Mouse (Mus musculus): ENCODE data around the gene Them5.

The Them5 gene

GRCm38 (mm10) chr3:94372641-94373040 is 30.7 kb downstream of the Them5 start, which contains the start of gene Rorc:
TSS of gene Rorc (plus strand) at chr3:94372794.
- DNase-seq: peak; percentile 88

- peak; percentile 70 for DNase-seq
Measured at GRCm38 (mm10) chr3:94373090-94373489, 31.2 kb downstream of the Them5 start.

- DNase-seq: peak; percentile 79
Measured at GRCm38 (mm10) chr3:94373597-94374011, 31.7 kb downstream of the Them5 start.

GRCm38 (mm10) chr3:94374636-94375035 is 32.7 kb downstream of the Them5 start:
- peak; percentile 85 for DNase-seq

- no peak for DNase-seq
Measured at GRCm38 (mm10) chr3:94375146-94375545, 33.2 kb downstream of the Them5 start.

GRCm38 (mm10) chr3:94375861-94376260 is 34.0 kb downstream of the Them5 start:
- DNase-seq: no peak

- no peak for DNase-seq
Measured at GRCm38 (mm10) chr3:94377028-94377923, 35.4 kb downstream of the Them5 start.

- no peak for DNase-seq
Measured at GRCm38 (mm10) chr3:94379831-94380510, 38.1 kb downstream of the Them5 start.

- DNase-seq: no peak
Measured at GRCm38 (mm10) chr3:94382308-94382707, 40.4 kb downstream of the Them5 start.

- no peak for DNase-seq
Measured at GRCm38 (mm10) chr3:94383476-94383875, 41.6 kb downstream of the Them5 start.

- DNase-seq: no peak
Measured at GRCm38 (mm10) chr3:94386671-94387070, 44.8 kb downstream of the Them5 start.

GRCm38 (mm10) chr3:94387391-94387790 is 45.5 kb downstream of the Them5 start:
- DNase-seq: no peak

- DNase-seq: no peak
Measured at GRCm38 (mm10) chr3:94388047-94388446, 46.1 kb downstream of the Them5 start.

GRCm38 (mm10) chr3:94389420-94389819 is 47.5 kb downstream of the Them5 start:
- DNase-seq: no peak

- DNase-seq: no peak
Measured at GRCm38 (mm10) chr3:94391001-94391400, 49.1 kb downstream of the Them5 start.

- no peak for DNase-seq
Measured at GRCm38 (mm10) chr3:94392128-94392527, 50.2 kb downstream of the Them5 start.

- no peak for DNase-seq
Measured at GRCm38 (mm10) chr3:94393049-94393448, 51.1 kb downstream of the Them5 start.

- no peak for DNase-seq
Measured at GRCm38 (mm10) chr3:94396336-94396735, 54.4 kb downstream of the Them5 start.

GRCm38 (mm10) chr3:94396851-94397250 is 55.0 kb downstream of the Them5 start:
- no peak for DNase-seq
